In the genomic region with DNA sequence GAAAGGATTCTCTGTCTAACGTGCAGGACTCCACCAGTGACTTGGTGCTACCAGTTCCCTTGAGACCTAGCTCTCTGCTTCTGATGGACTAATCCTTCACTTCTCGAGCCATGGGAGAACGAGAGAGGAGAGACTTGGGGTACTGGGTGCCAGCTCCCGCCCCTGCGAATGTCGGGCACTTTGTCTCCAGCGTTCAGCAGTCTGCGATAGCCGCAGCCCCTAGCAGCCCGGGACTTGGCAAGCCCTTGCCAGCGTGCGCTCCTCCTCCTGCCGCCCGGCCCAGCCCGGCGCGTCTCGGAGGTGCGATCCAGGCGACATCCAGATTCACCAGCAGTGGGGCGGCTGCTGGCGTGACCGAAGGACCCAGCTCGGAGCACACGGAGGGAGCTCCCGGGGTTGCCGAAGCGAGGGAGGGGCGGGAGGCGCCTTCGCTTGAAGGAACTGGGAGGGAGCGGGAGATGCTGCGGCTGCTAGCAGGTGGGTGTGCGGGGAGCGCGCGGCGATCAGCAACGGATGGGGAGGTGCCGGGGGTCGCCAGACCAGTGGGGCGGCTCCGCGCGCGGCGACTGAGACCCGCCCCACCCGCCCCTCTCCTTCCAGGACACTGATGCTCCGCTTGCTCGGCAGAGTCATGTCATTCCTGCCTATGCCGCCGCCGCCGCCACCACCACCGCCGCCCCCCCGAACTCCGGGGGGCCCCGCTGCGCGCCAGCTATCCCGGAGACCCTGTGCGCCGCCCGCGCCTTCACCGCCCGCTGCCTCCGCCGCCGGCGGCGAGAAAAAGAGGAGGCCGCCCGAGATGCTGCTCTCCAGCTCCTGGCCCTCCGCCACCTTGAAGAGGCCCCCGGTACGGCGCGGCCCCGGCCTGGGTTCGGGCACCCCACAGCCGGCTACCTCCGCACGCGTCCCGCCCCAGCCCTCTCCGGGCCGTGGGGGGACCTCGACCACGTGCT, we compare ENCODE assay signal across 8 mouse cellular contexts. TPM values are rescaled to one million over a fixed set of nuclear protein-coding genes. Genes with fewer than 3 reads are reported as not detected.
DNase-seq lines count a peak whose midpoint lies in the region; ATAC-seq and TF ChIP-seq lines count a peak whose summit lies in the region.
"Had no signal": no experiment of that assay in that cellular context is flagged by ENCODE, and none has a peak within 500 bp of the region (broad histone marks: within the 10 kb centered on the region; RNA-seq: fewer than 3 reads in every experiment).

No protein-coding gene starts in this region.

- ATAC-seq in embryonic facial prominence, embryonic 15.5 days (ENCODE audit: insufficient number of reproducible peaks, low FRiP score, low TSS enrichment, low read depth) = peak; percentile 54
- peak; percentile 81 for ATAC-seq in hindbrain, embryonic 13.5 days (ENCODE audit: low FRiP score)
- ATAC-seq in midbrain, embryonic 13.5 days = peak; percentile 85

- H3K4me3 ChIP-seq in ES-E14 (ENCODE audit: insufficient read depth in 1 of 2, low read depth in 1 of 2, low read length in 2 of 2, poor library complexity in 1 of 2, severe bottlenecking in 1 of 2) = peak overlapping the region; percentile 62 to 75
- H3K4me3 ChIP-seq in embryonic facial prominence, embryonic 15.5 days (replicated peaks) = peak overlapping the region; percentile 57
- peak overlapping the region; percentile 68 for H3K4me3 ChIP-seq in hindbrain, embryonic 13.5 days
- peak overlapping the region; percentile 70 for H3K4me3 ChIP-seq in limb, embryonic 10.5 days
- H3K4me3 ChIP-seq in midbrain, embryonic 13.5 days (replicated peaks) = peak overlapping the region; percentile 74

- H3K9ac ChIP-seq in ES-E14 (ENCODE audit: insufficient read depth, low read depth, low read length, poor library complexity, severe bottlenecking) = peak overlapping the region; percentile 40
- H3K9ac ChIP-seq in embryonic facial prominence, embryonic 15.5 days = peak overlapping the region; percentile 26; the same call in 1 of the 2 replicates
- peak overlapping the region; percentile 97 for H3K9ac ChIP-seq in hindbrain, embryonic 13.5 days
- H3K9ac ChIP-seq in midbrain, embryonic 13.5 days (replicated peaks) = peak overlapping the region; percentile 93

- peaks cover 0 to 5% of the 10 kb centered on the region in 2 experiments; a peak in 1 of 4 replicates for H3K4me1 ChIP-seq in ES-E14 (ENCODE audit: control insufficient read depth in 2 of 2, insufficient read depth in 2 of 2, low read length in 2 of 2, poor library complexity in 1 of 2)
- peaks cover 18% of the 10 kb centered on the region for H3K4me1 ChIP-seq in embryonic facial prominence, embryonic 15.5 days
- peaks cover 41% of the 10 kb centered on the region for H3K4me1 ChIP-seq in hindbrain, embryonic 13.5 days (replicated peaks)
- peaks cover 18% of the 10 kb centered on the region for H3K4me1 ChIP-seq in limb, embryonic 10.5 days
- peaks cover 37% of the 10 kb centered on the region for H3K4me1 ChIP-seq in midbrain, embryonic 13.5 days (replicated peaks)

- no peak overlapping the region for H3K27ac ChIP-seq in ES-E14 (ENCODE audit: insufficient read depth, low read depth, low read length, poor library complexity, severe bottlenecking)
- no peak overlapping the region for H3K27ac ChIP-seq in embryonic facial prominence, embryonic 15.5 days (replicated peaks)
- H3K27ac ChIP-seq in hindbrain, embryonic 13.5 days = peak overlapping the region; percentile 92
- H3K27ac ChIP-seq in limb, embryonic 10.5 days = peak overlapping the region; percentile 63
- H3K27ac ChIP-seq in midbrain, embryonic 13.5 days = peak overlapping the region; percentile 83

- H3K9me3 ChIP-seq in ES-E14 (ENCODE audit: control insufficient read depth, insufficient read depth, low read depth, low read length) = no peaks in the 10 kb centered on the region
- H3K9me3 ChIP-seq in embryonic facial prominence, embryonic 15.5 days (replicated peaks) = no peaks in the 10 kb centered on the region
- no peaks in the 10 kb centered on the region for H3K9me3 ChIP-seq in hindbrain, embryonic 13.5 days
- H3K9me3 ChIP-seq in limb, embryonic 10.5 days (replicated peaks) = no peaks in the 10 kb centered on the region
- H3K9me3 ChIP-seq in midbrain, embryonic 13.5 days = no peaks in the 10 kb centered on the region

- whole genome bisulfite sequencing in embryonic facial prominence, embryonic 15.5 days = under 1% methylated on average over 80 of the region's 92 CpGs
- WGBS in hindbrain, embryonic 13.5 days = under 1% methylated on average over 68 of the region's 92 CpGs
- WGBS in limb, embryonic 10.5 days = under 1% methylated on average over 73 of the region's 92 CpGs
- under 1% methylated on average over 49 of the region's 92 CpGs for WGBS in midbrain, embryonic 13.5 days

- no peak for DNase-seq in ES-E14 (ENCODE audit: low read depth, low spot score)
- peak; percentile 31 to 39 for DNase-seq in adrenal gland, postnatal 36 days
- DNase-seq in limb, embryonic 10.5 days (ENCODE audit: low spot score) = peak; percentile 61
- DNase-seq in thymus, postnatal 14 days = peak; percentile 23

- H3K27me3 ChIP-seq in embryonic facial prominence, embryonic 15.5 days = peaks cover 48% of the 10 kb centered on the region
- peaks cover 27% of the 10 kb centered on the region for H3K27me3 ChIP-seq in hindbrain, embryonic 13.5 days
- H3K27me3 ChIP-seq in limb, embryonic 10.5 days (ENCODE audit: low read depth, poor library complexity, severe bottlenecking) = peaks cover 61% of the 10 kb centered on the region
- peaks cover 23% of the 10 kb centered on the region for H3K27me3 ChIP-seq in midbrain, embryonic 13.5 days

- no peaks in the 10 kb centered on the region for H3K36me3 ChIP-seq in ES-E14 (ENCODE audit: control insufficient read depth, insufficient read depth, low read length, poor library complexity, severe bottlenecking)
- H3K36me3 ChIP-seq in embryonic facial prominence, embryonic 15.5 days = no peaks in the 10 kb centered on the region
- no peaks in the 10 kb centered on the region for H3K36me3 ChIP-seq in hindbrain, embryonic 13.5 days
- H3K36me3 ChIP-seq in limb, embryonic 10.5 days = no peaks in the 10 kb centered on the region
- no peaks in the 10 kb centered on the region for H3K36me3 ChIP-seq in midbrain, embryonic 13.5 days

- H3K4me2 ChIP-seq in embryonic facial prominence, embryonic 15.5 days (replicated peaks) = peak overlapping the region; percentile 99
- H3K4me2 ChIP-seq in hindbrain, embryonic 13.5 days = peak overlapping the region; percentile 97
- H3K4me2 ChIP-seq in midbrain, embryonic 13.5 days (replicated peaks) = peak overlapping the region; percentile 98

- in situ Hi-C loops in ES-E14 (cut with MboI; ENCODE audit: low sequenced_read_pairs in 2 of 2, unreplicated experiment in 2 of 2) = no loop called here

TF ChIP-seq in ES-E14, 5 proteins besides CTCF, POLR2A, EP300 and RAD21:
- TF ChIP-seq CHD2 (IDR thresholded peaks at IDR 0.05; ENCODE audit: low read depth, low read length) (no peak), MAFK (IDR thresholded peaks at IDR 0.05; ENCODE audit: insufficient read depth, low read depth, low read length) (no peak), HCFC1 (IDR thresholded peaks at IDR 0.05; ENCODE audit: borderline replicate concordance, insufficient read depth, low read length) (no peak), ZC3H11A (IDR thresholded peaks at IDR 0.05; ENCODE audit: borderline replicate concordance, low read depth, low read length) (no peak), ZNF384 (IDR thresholded peaks at IDR 0.05; ENCODE audit: low read depth, low read length) (no peak)

RNA-seq across cellular contexts. Expression of gene Prr18, which starts 3.4 kb away (rescaled TPM):
- 0.37 and 0.45 TPM in 2 replicates for total RNA-seq in ES-E14 (2012; rRNA removed)
- under 1 TPM; 0.30 to 0.83 TPM for total RNA-seq in adrenal gland, postnatal 36 days (2021)
- polyA plus RNA-seq in embryonic facial prominence, embryonic 15.5 days (2015; fragmentation: Nextera tagmentation; extraction: Ambion mirVana) = 0.35 and 1.2 TPM in 2 replicates
- polyA plus RNA-seq in hindbrain, embryonic 13.5 days (2015; fragmentation: Nextera tagmentation; extraction: Ambion mirVana) = 9.6 TPM in 2 replicates
- polyA plus RNA-seq in limb, embryonic 10.5 days (2016; fragmentation: Nextera tagmentation; extraction: Ambion mirVana) = 0.29 and 0.31 TPM in 2 replicates
- 7.9 and 9.1 TPM in 2 replicates for polyA plus RNA-seq in midbrain, embryonic 13.5 days (2015; fragmentation: Nextera tagmentation; extraction: Ambion mirVana)

RNA-seq across cellular contexts. Expression of gene T2, which starts 15.1 kb away (rescaled TPM):
- 0.18 TPM in 1 of 2 replicates, not detected in the other for total RNA-seq in ES-E14 (2012; rRNA removed)
- not detected for total RNA-seq in adrenal gland, postnatal 36 days (2021)
- 0.60 and 1.2 TPM in 2 replicates for polyA plus RNA-seq in embryonic facial prominence, embryonic 15.5 days (2015; fragmentation: Nextera tagmentation; extraction: Ambion mirVana)
- 0.38 and 0.62 TPM in 2 replicates for polyA plus RNA-seq in hindbrain, embryonic 13.5 days (2015; fragmentation: Nextera tagmentation; extraction: Ambion mirVana)
- polyA plus RNA-seq in limb, embryonic 10.5 days (2016; fragmentation: Nextera tagmentation; extraction: Ambion mirVana) = 0.75 and 1.1 TPM in 2 replicates
- polyA plus RNA-seq in midbrain, embryonic 13.5 days (2015; fragmentation: Nextera tagmentation; extraction: Ambion mirVana) = 0.46 and 0.66 TPM in 2 replicates
- total RNA-seq: gastrocnemius, postnatal 4 days had no signal

RNA-seq across cellular contexts. Expression of gene Sft2d1, which starts 29.8 kb away (rescaled TPM):
- total RNA-seq in ES-E14 (2012; rRNA removed) = 89.8 and 102 TPM in 2 replicates
- 10 to 100 TPM; 41.1 to 43.5 TPM for total RNA-seq in adrenal gland, postnatal 36 days (2021)
- 60.6 and 72.1 TPM in 2 replicates for polyA plus RNA-seq in embryonic facial prominence, embryonic 15.5 days (2015; fragmentation: Nextera tagmentation; extraction: Ambion mirVana)
- polyA plus RNA-seq in hindbrain, embryonic 13.5 days (2015; fragmentation: Nextera tagmentation; extraction: Ambion mirVana) = 151 and 154 TPM in 2 replicates
- 57.0 and 57.7 TPM in 2 replicates for polyA plus RNA-seq in limb, embryonic 10.5 days (2016; fragmentation: Nextera tagmentation; extraction: Ambion mirVana)
- polyA plus RNA-seq in midbrain, embryonic 13.5 days (2015; fragmentation: Nextera tagmentation; extraction: Ambion mirVana) = 153 and 155 TPM in 2 replicates

RNA-seq across cellular contexts. Expression of gene Mpc1, which starts 58.0 kb away (rescaled TPM):
- total RNA-seq in ES-E14 (2012; rRNA removed) = 23.0 and 35.7 TPM in 2 replicates
- 100 to 1,000 TPM; 391 to 415 TPM for total RNA-seq in adrenal gland, postnatal 36 days (2021)
- polyA plus RNA-seq in embryonic facial prominence, embryonic 15.5 days (2015; fragmentation: Nextera tagmentation; extraction: Ambion mirVana) = 159 and 161 TPM in 2 replicates
- polyA plus RNA-seq in hindbrain, embryonic 13.5 days (2015; fragmentation: Nextera tagmentation; extraction: Ambion mirVana) = 241 and 254 TPM in 2 replicates
- polyA plus RNA-seq in limb, embryonic 10.5 days (2016; fragmentation: Nextera tagmentation; extraction: Ambion mirVana) = 81.4 and 84.6 TPM in 2 replicates
- polyA plus RNA-seq in midbrain, embryonic 13.5 days (2015; fragmentation: Nextera tagmentation; extraction: Ambion mirVana) = 192 and 196 TPM in 2 replicates

Comparison
In these comparisons a context has a peak if more than half of its experiments do, and no peak if none do; other contexts are left out.
1. H3K27ac ChIP-seq: peak in hindbrain, embryonic 13.5 days (single experiment), limb, embryonic 10.5 days (single experiment) and midbrain, embryonic 13.5 days (single experiment); none in ES-E14 (single experiment) and embryonic facial prominence, embryonic 15.5 days (single experiment).
2. H3K9ac ChIP-seq: peak in every context shown above with its lines; median percentile 97 in hindbrain, embryonic 13.5 days; 93 in midbrain, embryonic 13.5 days; 40 in ES-E14; 26 in embryonic facial prominence, embryonic 15.5 days.
3. Peak in every context shown above with its lines, with median percentiles within 50 percentile points of each other: H3K4me3 ChIP-seq, ATAC-seq and H3K4me2 ChIP-seq.